Mouse (Mus musculus) small intestine, adult 2 months (tissue): ENCODE data around the gene Ankfn1.

Experiments
- CTCF ChIP-seq: fragments of 200-500 bp; IDR thresholded peaks from 2 replicates; pipeline ENCODE4 v1.5.1; 2012; ENCODE audit warnings: low read depth, mild to moderate bottlenecking, control low read depth, inconsistent platforms, low read length, moderate library complexity, mixed read lengths; ENCODE audit not compliant: insufficient replicate concordance, insufficient read length; ENCODE audit errors: extremely low read depth
- POLR2A ChIP-seq: fragments of 200-500 bp; IDR thresholded peaks from 2 replicates; pipeline ENCODE4 v1.6.1; 2012; ENCODE audit warnings: low read depth, mild to moderate bottlenecking, control low read depth, inconsistent platforms, low read length, moderate library complexity

- TF ChIP-seq CTCF (no peak), POLR2A (no peak)
These were observed 406.5 kb downstream of the Ankfn1 start for GRCm38 (mm10) chr11:89370941-89371340.
